Comparison of ENCODE assay signal across 20 mouse cellular contexts in genomic region chr1:121296717-121297255, GRCm38 (mm10). TPM values are rescaled to one million over a fixed set of nuclear protein-coding genes. Genes with fewer than 3 reads are reported as not detected.
DNase-seq lines count a peak whose midpoint lies in the region; ATAC-seq and TF ChIP-seq lines count a peak whose summit lies in the region.
"Had no signal": no experiment of that assay in that cellular context is flagged by ENCODE, and none has a peak within 500 bp of the region (broad histone marks: within the 10 kb centered on the region; RNA-seq: fewer than 3 reads in every experiment).

No protein-coding gene starts in this region.

- no peak overlapping the region for H3K27ac ChIP-seq in hindbrain, embryonic 11.5 days (ENCODE audit: low read depth, low read length)
- no peak overlapping the region for H3K27ac ChIP-seq in hindbrain, embryonic 10.5 days
- H3K27ac ChIP-seq in forebrain, postnatal 0 days (ENCODE audit: low read depth, low read length), result peak overlapping the region; percentile 9; the same call in 1 of the 2 replicates
- H3K27ac ChIP-seq: heart, adult 2 months; heart, embryonic 15.5 days; hindbrain, embryonic 15.5 days; left cerebral cortex, adult 2 months; limb, embryonic 12.5 days; liver, embryonic 14.5 days had no signal

- DNase-seq in hindbrain, embryonic 11.5 days (ENCODE audit: low spot score), result peak; percentile 4
- no peak for DNase-seq in hindbrain, embryonic 10.5 days (ENCODE audit: low spot score)
- peak; percentile 35 for DNase-seq in Muller cell, postnatal 12 days (ENCODE audit: inconsistent ontology term)
- no peak for DNase-seq in forebrain, postnatal 0 days
- peak; percentile 29 to 33 for DNase-seq in layer of hippocampus, adult 8-10 months (ENCODE audit: low spot score in 2 of 2)
- no peak for DNase-seq in right cerebral cortex, postnatal 36 days (ENCODE audit: low spot score in 2 of 2)
- no peak for DNase-seq in urinary bladder, postnatal 36 days (ENCODE audit: low spot score in 2 of 2)
- DNase-seq: adrenal gland, postnatal 25 days; B cell, adult 2 months; cerebellum, adult 9-10 months; heart, adult 2 months; kidney, adult 18-20 months; kidney, postnatal 14 days had no signal

- WGBS in hindbrain, embryonic 11.5 days, result 83% methylated on average over 5 of the region's 5 CpGs
- 82% methylated on average over 5 of the region's 5 CpGs for WGBS in hindbrain, embryonic 10.5 days
- WGBS in forebrain, postnatal 0 days, result 74% methylated on average over 5 of the region's 5 CpGs

- peak; percentile 38 for ATAC-seq in hindbrain, embryonic 11.5 days (ENCODE audit: low FRiP score)
- ATAC-seq in forebrain, postnatal 0 days, result peak; percentile 58; the same call in 1 of the 2 replicates
- ATAC-seq: activated CD4-positive, CD25-positive, alpha-beta regulatory T cell, adult 4 months; Patski had no signal

- no peak for TF ChIP-seq CTCF in forebrain, postnatal 0 days (IDR thresholded peaks at IDR 0.05; ENCODE audit: low read depth)

- H3K27me3 ChIP-seq in hindbrain, embryonic 11.5 days (ENCODE audit: control insufficient read depth, insufficient read depth, low read length), result no peaks in the 10 kb centered on the region
- H3K27me3 ChIP-seq in hindbrain, embryonic 10.5 days (ENCODE audit: insufficient read depth, poor library complexity, severe bottlenecking), result no peaks in the 10 kb centered on the region
- no peaks in the 10 kb centered on the region for H3K27me3 ChIP-seq in forebrain, postnatal 0 days (ENCODE audit: insufficient read depth, low read length)
- H3K27me3 ChIP-seq: heart, embryonic 15.5 days; hindbrain, embryonic 15.5 days; limb, embryonic 12.5 days; Patski had no signal

- no peaks in the 10 kb centered on the region for H3K9me3 ChIP-seq in hindbrain, embryonic 11.5 days (ENCODE audit: control insufficient read depth, low read length)
- no peaks in the 10 kb centered on the region for H3K9me3 ChIP-seq in hindbrain, embryonic 10.5 days
- no peaks in the 10 kb centered on the region for H3K9me3 ChIP-seq in forebrain, postnatal 0 days (ENCODE audit: low read length)
- H3K9me3 ChIP-seq: heart, embryonic 15.5 days; hindbrain, embryonic 15.5 days; limb, embryonic 12.5 days had no signal

- no peak overlapping the region for H3K9ac ChIP-seq in hindbrain, embryonic 11.5 days (ENCODE audit: low read depth, low read length)
- H3K9ac ChIP-seq in forebrain, postnatal 0 days, result no peak overlapping the region
- H3K9ac ChIP-seq: heart, embryonic 15.5 days; hindbrain, embryonic 15.5 days; limb, embryonic 12.5 days; liver, embryonic 14.5 days had no signal

- H3K36me3 ChIP-seq in hindbrain, embryonic 11.5 days (ENCODE audit: control insufficient read depth, insufficient read depth, low read length), result no peaks in the 10 kb centered on the region
- H3K36me3 ChIP-seq in hindbrain, embryonic 10.5 days, result peaks cover 13% of the 10 kb centered on the region; the same call in 1 of the 2 replicates
- H3K36me3 ChIP-seq in forebrain, postnatal 0 days (ENCODE audit: insufficient read depth), result peaks cover 12% of the 10 kb centered on the region

- H3K4me3 ChIP-seq in hindbrain, embryonic 11.5 days (ENCODE audit: low read depth, low read length), result no peak overlapping the region
- no peak overlapping the region for H3K4me3 ChIP-seq in hindbrain, embryonic 10.5 days
- no peak overlapping the region for H3K4me3 ChIP-seq in forebrain, postnatal 0 days (ENCODE audit: low read depth, low read length)
- H3K4me3 ChIP-seq: heart, adult 2 months; heart, embryonic 15.5 days; hindbrain, embryonic 15.5 days; left cerebral cortex, adult 2 months; limb, embryonic 12.5 days had no signal

- no peak overlapping the region for H3K4me2 ChIP-seq in hindbrain, embryonic 11.5 days (replicated peaks; ENCODE audit: low read depth, low read length)
- no peak overlapping the region for H3K4me2 ChIP-seq in forebrain, postnatal 0 days (ENCODE audit: low read depth)
- H3K4me2 ChIP-seq: heart, embryonic 15.5 days; hindbrain, embryonic 15.5 days; limb, embryonic 12.5 days had no signal

- H3K4me1 ChIP-seq in hindbrain, embryonic 11.5 days (replicated peaks; ENCODE audit: control insufficient read depth, insufficient read depth, low read length), result no peaks in the 10 kb centered on the region
- H3K4me1 ChIP-seq in hindbrain, embryonic 10.5 days (replicated peaks), result 0 out of 2 replicates have a peak, but pooled peaks cover 4% of the 10 kb centered on the region
- H3K4me1 ChIP-seq in forebrain, postnatal 0 days (ENCODE audit: insufficient read depth), result no peaks in the 10 kb centered on the region
- H3K4me1 ChIP-seq: heart, embryonic 15.5 days; hindbrain, embryonic 15.5 days; limb, embryonic 12.5 days had no signal

RNA-seq across cellular contexts. Expression of gene Insig2, which starts 35.6 kb away (rescaled TPM):
- 19.1 and 20.8 TPM in 2 replicates for polyA plus RNA-seq in hindbrain, embryonic 11.5 days (2014; fragmentation: Nextera tagmentation; extraction: Ambion mirVana)
- 17.6 and 24.0 TPM in 2 replicates for polyA plus RNA-seq in hindbrain, embryonic 10.5 days (2016; fragmentation: Nextera tagmentation; extraction: Ambion mirVana)
- 19.5 and 35.1 TPM in 2 replicates for total RNA-seq in forebrain, postnatal 0 days (2014; rRNA removed)
- polyA plus RNA-seq in forebrain, postnatal 0 days (2015; fragmentation: Nextera tagmentation; extraction: Ambion mirVana), result 28.4 and 39.1 TPM in 2 replicates
- total RNA-seq in layer of hippocampus, adult 8-10 months (2022), result 10 to 100 TPM; 61.8 to 92.0 (median 70.9) TPM

Comparison
In these comparisons a context has a peak if more than half of its experiments do, and no peak if none do; other contexts are left out.
1. DNase-seq: peak in hindbrain, embryonic 11.5 days (single experiment), Muller cell, postnatal 12 days (single experiment) and layer of hippocampus, adult 8-10 months (2 of 2); none in hindbrain, embryonic 10.5 days (single experiment), forebrain, postnatal 0 days (single experiment), right cerebral cortex, postnatal 36 days (0 of 2) and urinary bladder, postnatal 36 days (0 of 2).